Mouse (Mus musculus) hematopoietic stem cell, adult 5-6 weeks (primary cell): ENCODE results near the gene Anxa6. TPM values are rescaled to one million over a fixed set of nuclear protein-coding genes. Genes with fewer than 3 reads are reported as not detected.

Experiments used
- ATAC-seq, 2 experiments: fragments of 125-278 bp in 1 of 2; replicated peaks in 1 of 2; 2 replicates each; pipeline ENCODE4 v1.8.0; 2016 to 2017; ENCODE audit warnings: inconsistent platforms in 2 of 2, mild to moderate bottlenecking in 2 of 2, moderate number of reproducible peaks in 2 of 2, low read depth in 1 of 2, moderate TSS enrichment in 1 of 2; ENCODE audit not compliant: low FRiP score in 2 of 2, poor library complexity in 2 of 2, severe bottlenecking in 2 of 2, insufficient read depth in 1 of 2, low TSS enrichment in 1 of 2
- total RNA-seq: library from RNA; stranded (forward); fragments of 172-1452, 232-1000 nt; gene quantifications from 2 replicates; pipeline ENCODE4 v1.2.3, GENCODE M21; 2017

Gene Anxa6
- total RNA-seq: 62.0 and 69.8 TPM in 2 replicates

- ATAC-seq: peak; percentile 87 to 91
Measured at GRCm38 (mm10) chr11:55033040-55033660, at the start of gene Anxa6. TSS of gene Anxa6 (minus strand) at chr11:55033445.

DNA sequence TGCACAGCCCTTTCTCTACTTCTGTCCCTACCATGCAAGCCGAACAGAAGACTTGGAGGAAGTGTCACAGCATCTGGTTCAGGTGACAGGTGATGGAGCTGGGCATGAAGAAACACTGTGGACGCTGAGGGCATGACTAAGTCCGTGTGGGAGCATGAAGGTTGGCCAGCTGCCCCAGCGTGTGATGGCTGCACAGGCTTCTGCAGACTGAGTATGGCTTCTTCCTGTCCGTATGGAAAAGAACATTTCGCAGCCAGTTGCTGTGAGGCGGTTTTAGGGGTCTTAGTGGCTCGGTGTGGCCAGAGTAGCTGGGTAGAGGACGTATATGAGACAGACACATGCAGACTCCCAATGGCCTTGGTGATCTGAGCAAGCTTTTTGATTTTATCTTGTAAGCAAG, 48.0 kb upstream of the Anxa6 start:
- ATAC-seq: no peak

DNA sequence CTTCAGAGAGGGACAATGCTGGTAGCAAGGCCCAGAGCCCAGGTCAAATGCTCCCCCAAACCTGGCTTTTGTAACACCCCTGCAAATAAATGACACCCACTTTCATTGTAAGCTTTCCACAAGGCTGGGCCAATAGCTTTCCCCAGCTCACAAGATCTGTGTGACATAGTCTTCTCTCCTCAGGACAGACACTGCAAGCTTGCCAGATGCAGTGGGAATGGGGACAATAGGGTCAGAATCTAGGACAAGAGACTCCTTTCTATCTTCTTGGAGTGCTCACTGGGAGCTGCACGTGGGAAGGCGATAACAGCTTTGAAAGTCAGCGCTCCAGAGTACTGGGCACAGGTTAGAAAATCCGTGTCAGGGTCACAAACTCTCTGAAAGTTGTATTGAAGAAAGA, 45.9 kb upstream of the Anxa6 start:
- ATAC-seq: no peak

- ATAC-seq: no peak
Measured at GRCm38 (mm10) chr11:55078502-55078901, 45.3 kb upstream of the Anxa6 start.

GRCm38 (mm10) chr11:55077331-55078231, 44.3 kb upstream of the Anxa6 start, which contains the start of gene Ccdc69:
TSS of gene Ccdc69 (minus strand) at chr11:55078131.
- peak; percentile 90 to 91 for ATAC-seq

DNA sequence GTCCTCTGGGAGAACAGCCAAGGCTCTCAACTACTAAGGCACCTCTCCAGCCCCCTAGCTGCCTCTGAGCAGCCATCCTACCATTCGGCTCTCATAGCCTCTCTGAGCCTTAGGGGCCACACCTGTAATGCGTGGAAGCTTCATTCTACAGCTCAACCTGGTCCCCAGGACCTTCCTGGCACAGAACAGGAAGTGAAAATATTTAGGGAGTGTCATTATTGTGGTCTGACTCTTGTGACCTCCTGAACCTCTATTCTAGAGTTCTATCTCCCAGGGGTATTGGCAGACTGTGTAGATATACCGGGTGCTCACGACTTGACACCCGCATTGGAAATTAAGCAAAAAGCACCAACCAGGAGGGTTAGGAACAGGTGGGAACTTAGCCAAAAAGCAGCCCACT, 43.0 kb upstream of the Anxa6 start:
- no peak for ATAC-seq

- ATAC-seq: no peak
Measured at GRCm38 (mm10) chr11:55075602-55076001, 42.4 kb upstream of the Anxa6 start.

- ATAC-seq: no peak
Measured at GRCm38 (mm10) chr11:55073191-55073590, 39.9 kb upstream of the Anxa6 start.

DNA sequence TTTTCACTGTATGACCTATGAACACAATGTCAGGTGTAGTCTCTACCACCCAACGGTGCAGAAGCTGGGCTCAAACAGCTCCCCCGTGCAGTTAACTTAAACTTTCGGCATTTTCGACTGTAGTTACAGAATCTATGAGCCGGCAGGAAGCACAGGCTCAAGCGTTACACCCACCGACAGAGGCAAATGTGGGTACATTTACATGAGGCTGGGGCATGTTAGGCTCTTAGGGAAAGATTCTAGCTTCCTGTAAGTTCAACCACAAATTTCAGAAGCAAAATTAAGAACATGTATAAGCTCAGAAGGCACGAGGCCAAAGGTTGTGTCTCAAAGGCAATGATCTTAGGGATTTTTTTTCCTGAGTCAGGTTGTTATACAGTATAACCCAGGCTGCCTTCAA, 39.2 kb upstream of the Anxa6 start:
- no peak for ATAC-seq

GRCm38 (mm10) chr11:55071344-55071743, 38.1 kb upstream of the Anxa6 start:
- ATAC-seq: no peak

GRCm38 (mm10) chr11:55069023-55069422, 35.8 kb upstream of the Anxa6 start:
- ATAC-seq: no peak

DNA sequence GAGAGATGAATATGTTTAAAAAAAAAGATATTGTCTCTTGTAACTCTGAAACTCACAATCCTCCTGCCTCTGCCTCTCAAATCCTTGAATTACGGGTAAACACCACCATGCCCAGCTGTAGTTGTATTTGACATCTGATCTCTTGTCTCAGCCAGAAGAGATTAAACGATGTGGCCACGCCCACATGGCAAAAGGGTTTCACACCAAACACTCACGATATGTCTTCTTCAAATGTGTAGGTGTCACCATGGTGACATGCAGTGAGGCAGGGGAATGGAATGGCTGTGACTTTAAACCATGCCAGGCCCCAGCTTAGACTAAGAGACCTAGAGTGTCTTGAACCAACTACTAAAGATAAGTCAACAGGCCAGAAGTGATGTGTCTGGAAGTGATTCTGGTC, 33.7 kb upstream of the Anxa6 start:
- no peak for ATAC-seq

DNA sequence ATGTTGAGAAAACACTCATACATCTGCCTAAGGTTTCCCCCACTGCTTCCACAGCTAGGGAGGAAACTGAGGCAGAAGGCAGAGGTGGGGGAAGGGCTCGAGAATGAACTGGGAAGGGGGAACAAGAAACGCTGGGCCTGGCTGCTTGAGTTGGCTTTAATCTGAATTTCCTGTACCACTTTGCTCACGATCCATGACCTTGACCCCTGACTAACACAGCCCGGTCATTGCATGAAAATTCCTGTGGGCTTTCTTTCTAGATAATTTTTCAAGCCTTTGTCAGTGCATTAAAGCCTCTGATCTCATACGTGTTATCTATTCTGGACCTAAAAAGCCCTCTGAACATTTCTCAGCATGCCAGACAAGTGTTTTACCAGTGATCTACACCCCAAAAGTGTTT, 29.6 kb upstream of the Anxa6 start:
- no peak for ATAC-seq

GRCm38 (mm10) chr11:55060802-55061201, 27.6 kb upstream of the Anxa6 start:
- no peak for ATAC-seq

DNA sequence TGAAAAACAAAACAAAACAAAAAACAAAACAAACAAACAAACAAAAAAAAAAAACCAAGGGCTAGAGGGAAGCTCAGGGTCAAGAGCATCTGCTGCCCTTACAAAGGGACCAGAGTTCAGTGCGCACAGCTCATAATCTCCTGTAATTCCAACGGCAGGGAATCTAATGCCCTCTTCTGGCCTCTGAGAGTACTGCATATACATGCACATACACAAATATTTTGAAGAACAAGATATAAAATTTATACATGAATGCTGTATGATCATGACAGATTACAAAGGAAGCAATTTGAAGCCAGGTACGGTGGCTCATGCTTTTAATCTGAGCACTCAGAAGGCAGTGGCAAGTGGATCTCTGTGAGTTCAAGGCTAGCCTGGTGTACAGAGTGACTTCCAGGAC, 24.3 kb upstream of the Anxa6 start:
- no peak for ATAC-seq

DNA sequence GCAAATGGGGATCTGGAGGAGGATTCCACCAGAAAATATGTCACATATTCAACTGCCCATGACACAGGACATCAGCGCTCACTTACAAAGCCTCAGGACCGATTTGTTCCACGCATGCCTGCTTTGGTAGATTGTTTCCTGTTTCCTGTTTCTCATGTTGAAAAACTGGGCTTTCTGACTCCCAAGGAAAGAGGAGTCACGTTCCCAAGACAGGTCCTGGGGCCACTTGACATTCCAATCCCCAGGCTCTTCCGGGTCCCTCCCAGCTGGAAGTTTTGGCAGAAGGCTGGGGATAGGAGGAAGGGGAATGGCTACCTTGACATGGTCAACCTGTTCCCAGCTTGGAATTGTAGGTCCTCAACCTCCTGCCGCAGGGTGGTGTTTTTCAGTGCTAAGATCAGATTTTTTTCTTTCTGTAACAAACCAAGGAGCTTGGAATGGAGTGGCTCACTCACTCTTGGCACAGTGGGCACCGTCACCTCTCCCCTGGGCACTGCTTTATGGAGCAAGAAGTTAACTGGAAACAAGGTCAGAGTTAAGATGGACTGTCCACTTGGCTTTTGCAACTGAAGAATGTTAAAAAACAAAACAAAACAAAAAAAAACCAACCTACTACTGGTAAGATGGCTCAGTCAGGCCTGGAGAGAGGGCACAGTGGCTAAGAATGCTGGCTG, 17.7 kb upstream of the Anxa6 start:
- ATAC-seq: no peak

- ATAC-seq: peak in 1 of 2 experiments; percentile 67; a peak in 2 of 4 replicates
Measured at GRCm38 (mm10) chr11:55046600-55046999, 13.4 kb upstream of the Anxa6 start.

DNA sequence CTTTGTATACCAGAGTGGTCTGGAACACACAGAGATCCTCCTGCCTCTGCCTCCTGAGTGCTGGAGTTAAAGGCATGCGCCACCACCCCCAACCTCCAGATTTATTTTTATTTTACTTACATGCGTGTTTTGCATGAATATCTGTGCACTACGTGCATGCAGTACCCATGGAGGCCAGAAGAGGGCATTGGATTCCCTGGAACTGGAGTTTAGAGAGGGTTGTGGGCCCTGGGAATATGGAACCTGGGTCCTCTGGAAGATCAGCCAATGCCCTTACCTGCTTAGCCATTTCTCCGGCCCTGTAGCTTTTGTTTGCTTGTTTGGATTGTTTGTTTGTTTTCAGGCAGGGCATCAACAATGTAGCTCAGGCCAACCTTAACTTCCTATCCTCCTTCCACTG, 8.1 kb upstream of the Anxa6 start:
- ATAC-seq: no peak
